Mouse (Mus musculus) layer of hippocampus, postnatal 10 days (tissue): ENCODE results near the gene Ncmap. TPM values are rescaled to one million over a fixed set of nuclear protein-coding genes. Genes with fewer than 3 reads are reported as not detected.
"Not testable (repeated sequence)": the region's sequence is repeated elsewhere in the genome, so short reads cannot be mapped to it uniquely, and the experiment has no call there.

ENCODE experiments used
- DNase-seq, 2 experiments: peaks; one replicate each; pipeline ENCODE4 v3.0.0; 2021; ENCODE audit warnings: low spot score in 2 of 2
- total RNA-seq, 2 experiments: library from RNA; stranded (reverse); gene quantifications; 2 replicates each; pipeline ENCODE4 v1.2.3; 2021

Gene Ncmap
- total RNA-seq, 2 experiments from 2014 or later: 0.82 to 1.2 TPM

GRCm38 (mm10) chr4:135404048-135404447 is 6.0 kb upstream of the Ncmap start:
- DNase-seq: no peak

DNA sequence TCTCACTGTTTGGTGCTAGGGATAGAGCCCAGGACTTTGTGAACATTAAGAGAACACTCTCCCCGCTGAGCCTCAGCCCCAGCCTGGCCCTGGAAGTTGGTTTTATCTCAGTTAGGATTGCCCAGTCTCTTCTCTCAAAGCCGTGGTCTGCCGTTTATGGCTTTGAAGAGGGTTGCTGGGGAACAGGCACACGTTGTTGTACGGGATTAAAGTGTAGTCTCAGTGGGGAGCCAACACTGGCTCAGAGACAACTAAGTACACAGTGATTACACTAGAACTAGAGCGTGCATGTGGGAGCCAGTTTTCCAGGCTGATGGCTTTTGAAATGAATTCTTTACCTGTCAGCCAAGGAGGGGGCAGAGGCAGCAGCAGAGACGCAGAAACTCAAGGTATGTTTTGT is 3.9 kb upstream of the Ncmap start:
- no peak for DNase-seq

GRCm38 (mm10) chr4:135397551-135397950 is 476 bp downstream of the Ncmap start:
- DNase-seq: no peak

DNA sequence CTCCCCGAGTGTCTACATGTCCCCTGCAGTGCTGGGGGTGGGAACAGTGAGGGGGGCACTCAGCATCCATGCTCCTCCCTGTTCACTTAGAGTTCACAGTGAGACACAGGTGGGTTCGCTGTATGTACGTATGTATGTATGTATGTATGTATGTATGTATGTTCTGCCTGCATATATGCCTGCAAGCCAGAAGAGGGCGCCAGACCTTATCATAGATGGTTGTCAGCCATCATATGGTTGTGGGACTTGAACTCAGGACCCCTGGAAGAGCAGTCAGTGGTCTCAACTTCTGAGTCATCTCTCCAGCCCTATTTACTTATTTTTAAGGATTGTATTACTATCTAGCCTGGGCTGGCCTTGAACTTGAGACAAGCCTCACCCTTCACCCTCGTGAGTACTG is 1.7 kb downstream of the Ncmap start:
- DNase-seq: no peak

GRCm38 (mm10) chr4:135395375-135395774 is 2.7 kb downstream of the Ncmap start:
- no peak for DNase-seq

- no peak for DNase-seq
Measured at GRCm38 (mm10) chr4:135394666-135395065, 3.4 kb downstream of the Ncmap start.

DNA sequence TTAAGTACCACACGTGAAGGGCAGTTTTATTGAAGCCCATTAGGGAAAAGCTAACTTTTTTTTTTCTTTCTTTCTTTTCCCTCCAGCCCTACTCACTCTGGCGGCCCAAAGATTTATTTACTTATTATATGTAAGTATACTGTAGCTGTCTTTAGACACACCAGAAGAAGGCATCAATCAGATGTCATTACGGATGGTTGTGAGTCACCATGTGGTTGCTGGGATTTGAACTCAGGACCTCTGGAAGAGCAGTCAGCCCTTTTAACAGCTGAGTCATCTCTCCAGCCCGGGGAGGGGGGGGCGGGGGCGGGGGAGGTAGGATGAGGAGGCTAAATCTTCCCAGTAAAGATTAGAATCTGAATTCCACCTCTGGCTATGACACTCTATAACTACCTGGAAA is 4.6 kb downstream of the Ncmap start:
- DNase-seq: no peak

DNA sequence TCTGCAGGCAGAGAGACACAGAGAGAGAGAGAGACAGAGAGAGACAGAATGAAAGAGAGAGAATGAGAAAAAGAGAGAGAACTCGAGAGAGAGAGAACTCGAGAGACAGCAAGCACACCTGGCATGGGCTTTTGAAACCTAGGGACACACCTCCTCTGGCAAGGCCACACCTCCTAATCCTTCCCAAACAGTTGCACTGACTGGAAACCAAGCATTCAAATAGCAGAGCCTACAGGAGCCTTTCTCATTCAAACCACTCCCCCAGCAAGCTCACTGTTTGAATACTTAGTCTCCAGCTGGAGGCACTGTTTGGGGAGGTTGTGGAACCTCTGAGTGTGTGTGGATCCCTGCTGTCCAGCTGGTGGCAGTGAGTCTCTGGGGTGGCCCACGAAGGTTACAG is 5.2 kb downstream of the Ncmap start:
- DNase-seq: no peak

- DNase-seq: no peak
Measured at GRCm38 (mm10) chr4:135391014-135391413, 7.0 kb downstream of the Ncmap start.

- DNase-seq: no peak
Measured at GRCm38 (mm10) chr4:135385614-135386013, 12.4 kb downstream of the Ncmap start.

GRCm38 (mm10) chr4:135382316-135382715 is 15.7 kb downstream of the Ncmap start:
- peak; percentile 81 to 86 for DNase-seq

DNA sequence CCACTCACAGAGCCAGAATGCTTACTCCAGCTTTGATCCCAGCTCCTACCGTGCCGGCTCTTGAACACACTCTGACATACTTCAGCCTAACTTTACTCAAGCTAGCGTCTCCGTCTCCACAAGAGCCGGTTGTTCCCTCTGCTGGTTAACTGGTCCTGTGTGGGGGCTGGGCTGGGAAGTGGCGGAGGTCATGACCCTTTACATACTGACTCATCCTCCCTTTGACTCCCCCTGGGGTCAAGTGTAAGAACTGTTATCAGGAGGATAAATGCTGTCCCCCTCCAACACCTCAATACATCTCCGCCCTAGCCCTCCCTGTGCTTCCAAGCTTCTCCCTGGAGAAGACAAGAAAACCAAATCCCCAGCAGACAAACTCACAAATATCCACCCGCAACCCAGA is 16.7 kb downstream of the Ncmap start:
- no peak for DNase-seq

DNA sequence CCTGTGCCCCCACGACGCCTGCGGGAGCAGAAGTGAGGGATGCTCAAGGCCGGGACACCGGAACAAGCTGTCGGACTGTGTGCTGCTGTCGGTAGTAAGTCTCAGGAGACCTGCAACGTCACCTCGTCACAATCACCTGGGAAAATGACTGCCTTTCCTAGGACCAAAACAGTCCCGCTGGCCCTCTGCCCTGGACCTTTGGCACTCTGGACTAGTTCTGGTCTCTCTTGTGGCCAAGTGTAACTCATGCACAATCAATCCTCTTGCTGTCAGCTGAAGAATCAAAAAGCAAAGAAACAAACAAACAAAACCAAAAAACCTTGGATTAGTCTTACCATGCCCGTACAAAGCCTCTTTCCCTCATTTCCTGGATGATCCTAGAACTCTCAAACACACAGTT is 20.8 kb downstream of the Ncmap start:
- DNase-seq: no peak

DNA sequence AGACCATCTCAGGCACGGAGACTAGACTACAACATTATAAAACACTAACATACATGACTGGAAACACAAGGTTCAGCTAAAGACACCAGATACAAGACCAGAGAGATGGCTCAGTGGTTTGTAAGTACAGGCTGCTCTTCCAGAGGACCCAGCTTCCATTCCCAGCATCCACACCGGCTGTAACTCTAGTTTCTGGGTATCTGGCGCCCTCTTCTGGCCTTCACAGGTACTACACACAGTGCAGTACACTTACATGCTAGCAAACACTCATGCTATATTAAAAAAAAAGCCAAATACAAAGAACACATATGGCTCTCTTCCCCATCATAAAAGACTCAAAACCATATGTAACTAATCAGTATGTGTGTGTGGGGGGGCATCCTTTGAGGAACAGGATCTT is 22.6 kb downstream of the Ncmap start:
- DNase-seq: no peak

GRCm38 (mm10) chr4:135373299-135373698 is 24.7 kb downstream of the Ncmap start:
- no peak for DNase-seq

- DNase-seq: no peak
Measured at GRCm38 (mm10) chr4:135370372-135370771, 27.7 kb downstream of the Ncmap start.

GRCm38 (mm10) chr4:135362828-135363227 is 35.2 kb downstream of the Ncmap start:
- DNase-seq: peak in 1 of 2 experiments; percentile 23

DNA sequence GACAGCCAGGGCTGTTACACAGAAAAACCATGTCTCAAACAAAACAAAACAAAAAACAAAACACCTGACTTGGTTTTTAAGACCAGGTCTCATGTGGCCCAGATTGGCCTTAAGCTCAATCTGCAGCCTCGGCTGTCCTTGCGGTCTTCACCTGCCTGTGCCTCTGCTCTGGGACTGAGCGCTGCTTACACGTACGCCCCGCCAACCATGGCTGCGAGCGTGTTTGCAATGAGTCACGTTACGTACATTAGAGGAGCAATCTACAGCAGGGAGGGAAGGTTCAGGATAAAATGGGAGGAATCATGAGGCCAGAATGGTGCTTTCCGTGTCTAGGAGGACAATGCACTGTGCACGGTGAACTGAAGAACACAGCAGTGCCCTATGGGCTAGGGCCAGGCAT is 36.3 kb downstream of the Ncmap start:
- DNase-seq: no peak

- peak in 1 of 2 experiments; percentile 32 for DNase-seq
Measured at GRCm38 (mm10) chr4:135358736-135359135, 39.3 kb downstream of the Ncmap start.

DNA sequence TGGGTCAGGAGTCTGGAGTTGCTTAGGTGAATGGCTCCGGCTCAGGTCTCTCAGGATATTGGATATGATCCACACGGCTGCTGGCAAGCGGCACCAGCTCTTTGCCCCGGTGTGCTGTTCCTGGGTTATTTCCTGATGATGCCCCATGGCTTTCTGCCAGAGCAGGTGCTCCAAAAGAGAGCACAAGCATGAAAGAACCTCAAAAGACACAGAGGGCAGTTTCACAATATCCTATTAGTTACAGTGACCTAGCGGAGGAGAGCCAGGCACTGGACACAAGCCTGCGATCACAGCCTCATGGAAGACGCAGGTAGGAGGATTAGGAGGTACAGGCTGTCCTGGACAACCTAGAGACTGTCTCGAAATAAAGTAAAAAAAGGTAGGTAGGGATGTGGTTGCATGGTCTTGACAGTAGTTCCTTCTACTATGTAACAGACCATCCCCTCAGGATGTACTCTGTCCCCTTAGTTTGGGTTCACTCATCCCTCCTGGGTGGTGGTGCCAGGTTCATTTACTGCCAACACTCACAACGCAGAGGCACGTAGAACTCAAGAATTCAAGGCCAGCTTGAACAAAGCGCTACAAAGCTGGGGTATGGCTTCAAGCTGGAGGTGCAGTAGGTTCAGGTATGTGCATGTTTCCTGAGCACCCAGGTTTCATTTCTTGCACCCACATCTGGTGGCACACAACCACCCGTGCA is 40.7 kb downstream of the Ncmap start:
- no peak for DNase-seq

DNA sequence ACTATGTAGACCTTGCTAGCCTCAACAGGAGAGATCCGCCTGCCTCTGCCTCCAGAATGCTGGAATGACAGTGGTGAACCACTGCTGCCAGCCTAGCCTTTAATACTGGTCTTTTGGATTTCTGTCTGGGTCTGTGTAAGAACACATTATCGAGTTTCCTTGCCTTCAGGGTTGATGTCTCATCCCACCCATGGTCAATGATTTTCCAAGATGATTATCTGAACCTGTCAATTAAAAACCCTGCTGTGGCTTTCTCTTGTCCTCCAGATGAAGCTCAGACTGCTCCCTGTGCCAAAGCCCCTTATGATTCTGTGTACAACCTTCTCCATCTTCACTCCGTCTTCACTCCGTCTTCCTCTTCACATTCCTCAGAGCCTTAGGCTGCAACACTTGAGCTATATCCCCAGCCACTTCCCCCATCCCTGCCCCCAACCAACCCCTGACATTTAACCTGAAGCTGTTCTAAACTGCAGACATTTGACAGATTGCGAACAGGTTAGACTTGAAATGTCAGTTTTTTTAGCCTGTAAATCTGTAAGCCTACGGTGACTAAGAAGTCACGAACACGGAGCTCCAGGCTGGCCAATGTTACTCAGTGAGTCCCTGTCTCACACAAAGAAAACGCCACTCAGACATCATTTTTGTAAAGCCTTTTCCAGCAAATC is 42.0 kb downstream of the Ncmap start:
- DNase-seq: no peak

DNA sequence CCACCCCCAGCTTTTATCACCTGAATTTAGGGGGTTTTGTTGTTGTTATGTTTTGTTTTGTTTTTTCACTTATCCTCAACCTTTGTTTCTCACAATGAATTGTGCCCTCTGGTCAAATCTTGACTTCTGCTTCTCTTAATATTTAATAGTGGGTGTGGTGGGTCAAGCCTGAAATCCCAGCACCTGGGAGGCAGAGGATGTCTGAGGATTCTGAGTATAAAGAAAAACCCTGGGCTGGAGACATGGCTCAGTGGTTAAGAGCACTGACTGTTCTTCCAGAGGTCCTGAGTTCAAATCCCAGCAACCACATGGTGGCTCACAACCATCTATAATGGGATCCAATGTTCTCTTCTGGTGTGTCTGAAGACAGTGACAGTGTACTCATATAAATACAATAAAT is 43.3 kb downstream of the Ncmap start:
- DNase-seq: not testable (repeated sequence)
